Mouse (Mus musculus): ENCODE measurements at regions not wholly inside any gene's neighbourhood (a gene's known extent, or its start where the extent isn't known, plus 50 kb on each side); places are given as distances from the start of the nearest gene placed in this dataset.

- Histone ChIP-seq H3K4me3 (ENCODE audit: low read depth, low read length) (no peak overlapping the region), H3K27ac (ENCODE audit: low read depth, low read length) (no peak overlapping the region), H3K4me1 (ENCODE audit: insufficient read depth) (peaks cover 3% of the 10 kb centered on the region; the same call in 1 of the 2 replicates), H3K4me2 (ENCODE audit: low read depth) (no peak overlapping the region), H3K9me3 (ENCODE audit: low read length) (no peaks in the 10 kb centered on the region), H3K27me3 (ENCODE audit: insufficient read depth, low read length) (no peaks in the 10 kb centered on the region), H3K9ac (no peak overlapping the region), H3K36me3 (ENCODE audit: insufficient read depth) (no peaks in the 10 kb centered on the region)
- ATAC-seq (no peak), DNase-seq (no peak)
- TF ChIP-seq CTCF (IDR thresholded peaks at IDR 0.05; ENCODE audit: low read depth) = no peak
- 84% methylated on average over 2 of the region's 2 CpGs for WGBS
Measured at GRCm38 (mm10) chr10:83979930-83980329, 257.3 kb downstream of the 1500009L16Rik start.

GRCm38 (mm10) chr10:83984697-83985415 lies 262.2 kb downstream of the 1500009L16Rik start:
- Histone ChIP-seq H3K36me3 (ENCODE audit: insufficient read depth) (no peaks in the 10 kb centered on the region), H3K4me1 (ENCODE audit: insufficient read depth) (no peaks in the 10 kb centered on the region), H3K27me3 (ENCODE audit: insufficient read depth, low read length) (no peaks in the 10 kb centered on the region), H3K9ac (no peak overlapping the region), H3K4me3 (ENCODE audit: low read depth, low read length) (no peak overlapping the region), H3K4me2 (ENCODE audit: low read depth) (no peak overlapping the region), H3K9me3 (ENCODE audit: low read length) (no peaks in the 10 kb centered on the region), H3K27ac (ENCODE audit: low read depth, low read length) (no peak overlapping the region; the same call in 1 of the 2 replicates)
- DNase-seq = peak; percentile 34
- WGBS = 34% methylated on average over 12 of the region's 12 CpGs
- TF ChIP-seq CTCF (IDR thresholded peaks at IDR 0.05; ENCODE audit: low read depth) = no peak
- peak; percentile 69 for ATAC-seq

- Histone ChIP-seq H3K27ac (ENCODE audit: low read depth, low read length) (no peak overlapping the region), H3K4me2 (ENCODE audit: low read depth) (no peak overlapping the region), H3K27me3 (ENCODE audit: insufficient read depth, low read length) (no peaks in the 10 kb centered on the region), H3K9me3 (ENCODE audit: low read length) (no peaks in the 10 kb centered on the region), H3K4me1 (ENCODE audit: insufficient read depth) (no peaks in the 10 kb centered on the region), H3K36me3 (ENCODE audit: insufficient read depth) (no peaks in the 10 kb centered on the region), H3K9ac (no peak overlapping the region), H3K4me3 (ENCODE audit: low read depth, low read length) (no peak overlapping the region)
- ATAC-seq (no peak), DNase-seq (no peak)
- TF ChIP-seq CTCF (IDR thresholded peaks at IDR 0.05; ENCODE audit: low read depth) = no peak
- 84% methylated on average over 11 of the region's 11 CpGs for whole genome bisulfite sequencing
Measured at GRCm38 (mm10) chr10:83992577-83993305, 270.1 kb downstream of the 1500009L16Rik start.

GRCm38 (mm10) chr10:83995026-83995600 lies 272.4 kb downstream of the 1500009L16Rik start:
- Histone ChIP-seq H3K36me3 (ENCODE audit: insufficient read depth) (no peaks in the 10 kb centered on the region), H3K4me3 (ENCODE audit: low read depth, low read length) (no peak overlapping the region), H3K4me1 (ENCODE audit: insufficient read depth) (no peaks in the 10 kb centered on the region), H3K4me2 (ENCODE audit: low read depth) (no peak overlapping the region), H3K27me3 (ENCODE audit: insufficient read depth, low read length) (no peaks in the 10 kb centered on the region), H3K9ac (no peak overlapping the region), H3K9me3 (ENCODE audit: low read length) (no peaks in the 10 kb centered on the region), H3K27ac (ENCODE audit: low read depth, low read length) (no peak overlapping the region)
- WGBS = 57% methylated on average over 6 of the region's 6 CpGs
- no peak for TF ChIP-seq CTCF (IDR thresholded peaks at IDR 0.05; ENCODE audit: low read depth)
- ATAC-seq (no peak), DNase-seq (no peak)

- ATAC-seq = no peak
- DNase-seq = no peak
- Histone ChIP-seq H3K4me2 (ENCODE audit: low read depth) (no peak overlapping the region), H3K27me3 (ENCODE audit: insufficient read depth, low read length) (no peaks in the 10 kb centered on the region), H3K27ac (ENCODE audit: low read depth, low read length) (no peak overlapping the region), H3K9me3 (ENCODE audit: low read length) (no peaks in the 10 kb centered on the region), H3K4me1 (ENCODE audit: insufficient read depth) (no peaks in the 10 kb centered on the region), H3K4me3 (ENCODE audit: low read depth, low read length) (no peak overlapping the region), H3K9ac (no peak overlapping the region), H3K36me3 (ENCODE audit: insufficient read depth) (no peaks in the 10 kb centered on the region)
- no peak for TF ChIP-seq CTCF (IDR thresholded peaks at IDR 0.05; ENCODE audit: low read depth)
- 81% methylated on average over 4 of the region's 4 CpGs for WGBS
Measured at GRCm38 (mm10) chr10:83995913-83996312, 273.2 kb downstream of the 1500009L16Rik start.

DNA sequence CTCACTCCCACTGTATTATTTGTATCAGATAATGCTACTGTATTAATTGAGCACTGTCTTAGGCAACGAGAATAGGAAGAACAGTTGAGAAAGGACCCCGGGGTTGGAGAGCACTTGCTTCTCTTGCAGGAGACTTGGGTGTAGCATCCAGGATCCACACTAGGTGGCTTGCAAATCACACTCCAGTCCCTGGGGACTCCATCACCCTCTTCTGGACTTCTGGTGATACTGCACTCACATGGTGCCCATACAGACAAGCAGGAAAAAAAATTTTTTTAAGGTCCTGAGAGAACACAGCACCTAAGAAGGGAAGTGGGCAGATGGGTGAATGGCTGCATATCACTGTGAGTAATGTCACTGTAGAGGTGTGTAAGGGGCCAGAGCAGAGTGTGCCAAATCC lies 273.8 kb downstream of the 1500009L16Rik start:
- DNase-seq (no peak), ATAC-seq (no peak)
- no peaks in the 10 kb centered on the region for H3K9me3 ChIP-seq (ENCODE audit: low read length)
- no peaks in the 10 kb centered on the region for H3K36me3 ChIP-seq (ENCODE audit: insufficient read depth)
- H3K27me3 ChIP-seq (ENCODE audit: insufficient read depth, low read length) = no peaks in the 10 kb centered on the region
- WGBS = 87% methylated on average over 2 of the region's 2 CpGs
- H3K4me1 ChIP-seq (ENCODE audit: insufficient read depth) = no peaks in the 10 kb centered on the region
- H3K9ac ChIP-seq = no peak overlapping the region
- H3K4me3 ChIP-seq (ENCODE audit: low read depth, low read length) = no peak overlapping the region
- peak; percentile 46 for TF ChIP-seq CTCF (IDR thresholded peaks at IDR 0.05; ENCODE audit: low read depth)
- H3K4me2 ChIP-seq (ENCODE audit: low read depth) = no peak overlapping the region
- H3K27ac ChIP-seq (ENCODE audit: low read depth, low read length) = no peak overlapping the region

Data from forebrain, postnatal 0 days (tissue).